Mouse (Mus musculus): ENCODE data around the gene Phactr1. TPM values are rescaled to one million over a fixed set of nuclear protein-coding genes. Genes with fewer than 3 reads are reported as not detected.

Gene Phactr1
- polyA plus RNA-seq, 1 experiment from 2014 or later, result 18.7 TPM

GRCm38 (mm10) chr13:42973961-42974360 is 293.5 kb downstream of the Phactr1 start:
- no peak for DNase-seq (ENCODE audit: low spot score)
- Histone ChIP-seq H3K9me3 (ENCODE audit: control insufficient read depth, low read length) (no peaks in the 10 kb centered on the region), H3K4me1 (replicated peaks; ENCODE audit: control insufficient read depth, insufficient read depth, low read length) (no peaks in the 10 kb centered on the region), H3K9ac (ENCODE audit: low read depth, low read length) (no peak overlapping the region), H3K4me3 (ENCODE audit: low read depth, low read length) (no peak overlapping the region), H3K36me3 (ENCODE audit: control insufficient read depth, insufficient read depth, low read length) (no peaks in the 10 kb centered on the region), H3K4me2 (replicated peaks; ENCODE audit: low read depth, low read length) (no peak overlapping the region), H3K27me3 (ENCODE audit: control insufficient read depth, insufficient read depth, low read length) (no peaks in the 10 kb centered on the region), H3K27ac (ENCODE audit: low read depth, low read length) (no peak overlapping the region)
- ATAC-seq (ENCODE audit: low FRiP score), result no peak
- 88% methylated on average over 2 of the region's 2 CpGs for WGBS

GRCm38 (mm10) chr13:42974506-42974905 is 294.1 kb downstream of the Phactr1 start:
- ATAC-seq (ENCODE audit: low FRiP score) (no peak), DNase-seq (ENCODE audit: low spot score) (no peak)
- Histone ChIP-seq H3K4me2 (replicated peaks; ENCODE audit: low read depth, low read length) (no peak overlapping the region), H3K36me3 (ENCODE audit: control insufficient read depth, insufficient read depth, low read length) (no peaks in the 10 kb centered on the region), H3K9me3 (ENCODE audit: control insufficient read depth, low read length) (no peaks in the 10 kb centered on the region), H3K4me3 (ENCODE audit: low read depth, low read length) (no peak overlapping the region), H3K27me3 (ENCODE audit: control insufficient read depth, insufficient read depth, low read length) (no peaks in the 10 kb centered on the region), H3K27ac (ENCODE audit: low read depth, low read length) (no peak overlapping the region), H3K9ac (ENCODE audit: low read depth, low read length) (no peak overlapping the region), H3K4me1 (replicated peaks; ENCODE audit: control insufficient read depth, insufficient read depth, low read length) (no peaks in the 10 kb centered on the region)
- 80% methylated on average over 2 of the region's 2 CpGs for WGBS

- no peak overlapping the region for H3K4me2 ChIP-seq (replicated peaks; ENCODE audit: low read depth, low read length)
- DNase-seq (ENCODE audit: low spot score) (no peak), ATAC-seq (ENCODE audit: low FRiP score) (no peak)
- no peak overlapping the region for H3K9ac ChIP-seq (ENCODE audit: low read depth, low read length)
- no peaks in the 10 kb centered on the region for H3K27me3 ChIP-seq (ENCODE audit: control insufficient read depth, insufficient read depth, low read length)
- no peaks in the 10 kb centered on the region for H3K9me3 ChIP-seq (ENCODE audit: control insufficient read depth, low read length)
- no peaks in the 10 kb centered on the region for H3K36me3 ChIP-seq (ENCODE audit: control insufficient read depth, insufficient read depth, low read length)
- no peaks in the 10 kb centered on the region for H3K4me1 ChIP-seq (replicated peaks; ENCODE audit: control insufficient read depth, insufficient read depth, low read length)
- no peak overlapping the region for H3K4me3 ChIP-seq (ENCODE audit: low read depth, low read length)
- WGBS, result 89% methylated on average over 3 of the region's 3 CpGs
- no peak overlapping the region for H3K27ac ChIP-seq (ENCODE audit: low read depth, low read length)
Observed at GRCm38 (mm10) chr13:42976144-42976543, 295.7 kb downstream of the Phactr1 start.

GRCm38 (mm10) chr13:42976967-42977366 is 296.5 kb downstream of the Phactr1 start:
- Histone ChIP-seq H3K36me3 (ENCODE audit: control insufficient read depth, insufficient read depth, low read length) (no peaks in the 10 kb centered on the region), H3K27me3 (ENCODE audit: control insufficient read depth, insufficient read depth, low read length) (no peaks in the 10 kb centered on the region), H3K4me2 (replicated peaks; ENCODE audit: low read depth, low read length) (no peak overlapping the region), H3K27ac (ENCODE audit: low read depth, low read length) (no peak overlapping the region), H3K4me1 (replicated peaks; ENCODE audit: control insufficient read depth, insufficient read depth, low read length) (no peaks in the 10 kb centered on the region), H3K4me3 (ENCODE audit: low read depth, low read length) (no peak overlapping the region), H3K9ac (ENCODE audit: low read depth, low read length) (no peak overlapping the region), H3K9me3 (ENCODE audit: control insufficient read depth, low read length) (no peaks in the 10 kb centered on the region)
- WGBS, result 59% methylated on average over 5 of the region's 5 CpGs
- no peak for ATAC-seq (ENCODE audit: low FRiP score)
- no peak for DNase-seq (ENCODE audit: low spot score)

GRCm38 (mm10) chr13:42980581-42980980 is 300.2 kb downstream of the Phactr1 start:
- DNase-seq (ENCODE audit: low spot score) (no peak), ATAC-seq (ENCODE audit: low FRiP score) (no peak)
- 76% methylated on average over 4 of the region's 4 CpGs for WGBS
- H3K4me1 ChIP-seq (replicated peaks; ENCODE audit: control insufficient read depth, insufficient read depth, low read length), result no peaks in the 10 kb centered on the region
- no peaks in the 10 kb centered on the region for H3K9me3 ChIP-seq (ENCODE audit: control insufficient read depth, low read length)
- no peak overlapping the region for H3K9ac ChIP-seq (ENCODE audit: low read depth, low read length)
- H3K4me3 ChIP-seq (ENCODE audit: low read depth, low read length), result no peak overlapping the region
- H3K27ac ChIP-seq (ENCODE audit: low read depth, low read length), result no peak overlapping the region
- H3K27me3 ChIP-seq (ENCODE audit: control insufficient read depth, insufficient read depth, low read length), result no peaks in the 10 kb centered on the region
- H3K36me3 ChIP-seq (ENCODE audit: control insufficient read depth, insufficient read depth, low read length), result no peaks in the 10 kb centered on the region
- H3K4me2 ChIP-seq (replicated peaks; ENCODE audit: low read depth, low read length), result no peak overlapping the region

- DNase-seq (ENCODE audit: low spot score) (no peak), ATAC-seq (ENCODE audit: low FRiP score) (no peak)
- Histone ChIP-seq H3K36me3 (ENCODE audit: control insufficient read depth, insufficient read depth, low read length) (no peaks in the 10 kb centered on the region), H3K4me3 (ENCODE audit: low read depth, low read length) (no peak overlapping the region), H3K9me3 (ENCODE audit: control insufficient read depth, low read length) (no peaks in the 10 kb centered on the region), H3K9ac (ENCODE audit: low read depth, low read length) (no peak overlapping the region), H3K27me3 (ENCODE audit: control insufficient read depth, insufficient read depth, low read length) (no peaks in the 10 kb centered on the region), H3K4me1 (replicated peaks; ENCODE audit: control insufficient read depth, insufficient read depth, low read length) (no peaks in the 10 kb centered on the region), H3K27ac (ENCODE audit: low read depth, low read length) (no peak overlapping the region), H3K4me2 (replicated peaks; ENCODE audit: low read depth, low read length) (no peak overlapping the region)
- WGBS, result 91% methylated on average over 9 of the region's 9 CpGs
Observed at GRCm38 (mm10) chr13:42982646-42983045, 302.2 kb downstream of the Phactr1 start.

GRCm38 (mm10) chr13:42985806-42986205 is 305.4 kb downstream of the Phactr1 start:
- Histone ChIP-seq H3K4me2 (replicated peaks; ENCODE audit: low read depth, low read length) (no peak overlapping the region), H3K36me3 (ENCODE audit: control insufficient read depth, insufficient read depth, low read length) (no peaks in the 10 kb centered on the region), H3K9ac (ENCODE audit: low read depth, low read length) (no peak overlapping the region), H3K9me3 (ENCODE audit: control insufficient read depth, low read length) (no peaks in the 10 kb centered on the region), H3K4me1 (replicated peaks; ENCODE audit: control insufficient read depth, insufficient read depth, low read length) (no peaks in the 10 kb centered on the region), H3K4me3 (ENCODE audit: low read depth, low read length) (no peak overlapping the region), H3K27me3 (ENCODE audit: control insufficient read depth, insufficient read depth, low read length) (no peaks in the 10 kb centered on the region), H3K27ac (ENCODE audit: low read depth, low read length) (no peak overlapping the region)
- ATAC-seq (ENCODE audit: low FRiP score) (no peak), DNase-seq (ENCODE audit: low spot score) (no peak)
- WGBS, result 85% methylated on average over 7 of the region's 7 CpGs

- Histone ChIP-seq H3K4me1 (replicated peaks; ENCODE audit: control insufficient read depth, insufficient read depth, low read length) (no peaks in the 10 kb centered on the region), H3K27ac (ENCODE audit: low read depth, low read length) (no peak overlapping the region), H3K4me2 (replicated peaks; ENCODE audit: low read depth, low read length) (no peak overlapping the region), H3K36me3 (ENCODE audit: control insufficient read depth, insufficient read depth, low read length) (no peaks in the 10 kb centered on the region), H3K4me3 (ENCODE audit: low read depth, low read length) (no peak overlapping the region), H3K9ac (ENCODE audit: low read depth, low read length) (no peak overlapping the region), H3K9me3 (ENCODE audit: control insufficient read depth, low read length) (no peaks in the 10 kb centered on the region), H3K27me3 (ENCODE audit: control insufficient read depth, insufficient read depth, low read length) (no peaks in the 10 kb centered on the region)
- ATAC-seq (ENCODE audit: low FRiP score) (no peak), DNase-seq (ENCODE audit: low spot score) (no peak)
- 78% methylated on average over 5 of the region's 5 CpGs for WGBS
Observed at GRCm38 (mm10) chr13:42987931-42988579, 307.6 kb downstream of the Phactr1 start.

GRCm38 (mm10) chr13:42989481-42989880 is 309.1 kb downstream of the Phactr1 start:
- 94% methylated on average over 5 of the region's 5 CpGs for WGBS
- no peaks in the 10 kb centered on the region for H3K4me1 ChIP-seq (replicated peaks; ENCODE audit: control insufficient read depth, insufficient read depth, low read length)
- H3K9ac ChIP-seq (ENCODE audit: low read depth, low read length), result no peak overlapping the region
- H3K27ac ChIP-seq (ENCODE audit: low read depth, low read length), result no peak overlapping the region
- DNase-seq (ENCODE audit: low spot score) (no peak), ATAC-seq (ENCODE audit: low FRiP score) (no peak)
- no peaks in the 10 kb centered on the region for H3K36me3 ChIP-seq (ENCODE audit: control insufficient read depth, insufficient read depth, low read length)
- no peak overlapping the region for H3K4me3 ChIP-seq (ENCODE audit: low read depth, low read length)
- H3K27me3 ChIP-seq (ENCODE audit: control insufficient read depth, insufficient read depth, low read length), result no peaks in the 10 kb centered on the region
- H3K4me2 ChIP-seq (replicated peaks; ENCODE audit: low read depth, low read length), result no peak overlapping the region
- H3K9me3 ChIP-seq (ENCODE audit: control insufficient read depth, low read length), result no peaks in the 10 kb centered on the region
